Mouse (Mus musculus) urinary bladder, postnatal 36 days (tissue): ENCODE data around the gene Tpm4.

Source experiments
- DNase-seq, 2 experiments: peaks; one replicate each; pipeline ENCODE4 v3.0.0; 2022; ENCODE audit warnings: low spot score in 2 of 2, mixed read lengths in 1 of 2

Tpm4 gene

DNA sequence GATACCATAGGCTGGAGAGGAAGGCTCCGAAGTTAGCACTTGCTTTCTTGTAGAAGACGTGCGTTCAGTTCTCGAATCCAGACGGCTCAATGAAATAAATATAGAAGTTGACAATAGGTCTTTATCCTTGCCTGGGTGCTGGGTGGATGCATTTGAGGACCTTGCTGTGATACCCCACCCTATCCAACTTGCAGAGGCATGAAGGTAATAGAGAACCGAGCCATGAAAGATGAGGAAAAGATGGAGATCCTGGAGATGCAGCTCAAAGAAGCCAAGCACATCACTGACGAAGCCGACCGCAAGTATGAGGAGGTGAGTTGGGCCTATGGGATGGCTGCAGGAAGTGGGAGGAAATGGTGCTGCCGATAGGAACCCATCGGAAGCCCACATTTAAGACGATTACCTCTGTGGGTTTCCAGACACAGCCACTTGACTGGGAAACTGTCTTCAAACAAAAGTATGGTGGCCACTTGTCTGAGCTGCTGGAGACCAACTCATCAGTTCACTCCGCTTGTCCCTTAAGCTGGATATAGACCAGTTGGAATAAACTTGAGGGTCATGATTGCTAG is 8.6 kb downstream of the Tpm4 start:
- no peak for DNase-seq

DNA sequence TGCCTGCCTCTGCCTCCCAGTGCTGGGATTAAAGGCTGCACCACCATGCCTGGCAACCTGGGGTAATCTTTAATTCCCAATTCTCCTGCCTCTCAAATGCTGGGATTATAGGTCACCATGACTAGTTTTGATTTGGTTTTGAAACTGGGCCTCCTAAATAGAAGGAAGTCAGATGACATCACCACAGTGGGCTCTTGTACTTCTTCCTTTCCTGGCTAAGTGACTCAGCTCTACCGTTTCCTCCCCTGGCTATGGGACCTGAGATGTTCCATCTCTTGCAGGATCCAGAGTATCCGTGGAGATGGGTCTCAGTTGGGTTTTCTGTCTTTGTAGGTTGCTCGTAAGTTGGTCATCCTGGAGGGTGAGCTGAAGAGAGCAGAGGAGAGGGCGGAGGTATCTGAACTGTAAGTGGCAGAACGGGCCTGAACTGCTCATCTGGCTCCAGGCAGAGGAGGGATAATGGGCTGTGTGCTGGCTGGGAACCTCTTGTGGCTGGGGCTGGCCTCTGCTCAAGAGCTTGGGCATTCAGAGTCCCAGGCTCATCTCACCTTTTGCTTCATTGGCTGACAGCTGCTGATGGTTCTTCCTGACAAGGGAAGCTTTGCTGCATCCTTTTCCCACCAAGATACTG is 9.7 kb downstream of the Tpm4 start:
- no peak for DNase-seq

DNA sequence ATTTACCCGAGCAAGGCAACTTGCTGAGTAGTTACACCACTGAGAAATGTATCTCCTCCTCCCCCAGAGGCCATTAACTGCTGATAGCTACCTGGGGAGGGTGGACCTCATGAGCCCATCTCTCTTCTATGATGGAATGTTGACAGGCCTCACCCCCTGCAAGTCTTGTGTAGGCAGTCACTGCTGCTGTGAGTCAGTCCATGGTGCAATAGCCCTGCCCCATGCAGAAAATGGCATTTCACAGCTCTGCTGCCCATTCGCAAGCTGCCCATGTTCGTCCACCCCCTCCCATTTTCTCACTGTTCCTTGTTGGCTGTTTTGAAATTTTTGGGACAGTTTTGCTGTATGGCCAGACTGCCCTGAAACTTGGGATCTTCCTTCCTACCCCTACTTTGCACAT is 10.7 kb downstream of the Tpm4 start:
- DNase-seq = no peak

DNA sequence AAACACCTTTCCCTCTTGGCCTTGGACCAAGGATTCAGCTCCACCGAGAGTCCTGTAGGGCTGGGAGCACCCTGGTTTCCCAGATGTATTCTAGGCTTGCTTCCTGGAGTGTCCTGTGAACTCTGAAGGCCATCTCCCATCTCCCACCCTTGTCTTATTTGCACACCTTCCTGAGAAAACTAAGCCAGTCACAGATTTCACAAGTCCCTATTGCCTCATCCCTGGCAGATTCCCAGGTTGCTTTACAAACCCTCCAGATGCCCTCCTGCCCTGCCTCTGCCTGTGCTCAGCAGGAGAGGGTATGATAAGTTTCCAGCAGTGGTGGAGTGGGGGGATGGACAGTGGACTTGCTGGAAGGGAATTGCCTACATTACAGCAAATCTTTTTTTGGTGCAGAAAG is 11.3 kb downstream of the Tpm4 start:
- peak in 1 of 2 experiments; percentile 48 for DNase-seq

DNA sequence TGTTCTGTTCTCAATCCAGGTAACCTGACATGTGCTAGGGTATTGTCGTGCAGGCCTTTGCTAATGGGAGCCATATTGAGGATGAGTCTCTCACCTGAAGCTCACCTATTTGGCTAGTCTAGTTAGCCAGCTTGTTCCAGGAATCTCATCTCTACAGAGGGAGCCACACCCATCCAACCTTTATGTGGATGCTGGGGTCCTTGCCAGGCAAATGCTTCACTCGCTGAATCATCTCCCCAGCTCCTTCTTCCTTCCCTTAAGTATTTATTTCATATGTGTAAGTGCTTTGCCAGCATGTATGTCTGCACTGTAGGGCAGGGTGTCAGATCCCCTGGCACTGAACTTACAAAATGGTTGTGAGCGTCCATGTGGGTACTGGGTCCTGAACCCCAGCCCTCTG is 11.8 kb downstream of the Tpm4 start:
- DNase-seq = no peak

DNA sequence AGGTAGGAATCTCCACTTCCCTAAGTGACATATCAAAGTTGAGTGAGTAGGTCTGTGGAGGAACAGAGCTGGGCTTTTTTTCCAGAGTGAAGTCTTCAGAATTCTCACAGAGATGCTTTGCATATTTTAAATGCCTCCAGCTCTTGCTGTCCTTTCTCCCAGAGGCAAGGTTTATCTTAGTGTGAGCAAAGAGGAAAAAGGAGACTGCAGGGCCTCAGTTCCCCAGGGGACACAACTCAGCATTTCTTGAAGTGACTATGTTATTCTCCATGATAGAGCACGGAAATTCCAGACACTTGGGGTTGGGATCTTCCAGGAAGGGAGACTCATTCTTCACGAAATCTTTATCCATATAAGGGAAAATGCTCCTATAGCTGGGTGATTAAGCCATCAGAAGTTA is 12.5 kb downstream of the Tpm4 start:
- DNase-seq = no peak

DNA sequence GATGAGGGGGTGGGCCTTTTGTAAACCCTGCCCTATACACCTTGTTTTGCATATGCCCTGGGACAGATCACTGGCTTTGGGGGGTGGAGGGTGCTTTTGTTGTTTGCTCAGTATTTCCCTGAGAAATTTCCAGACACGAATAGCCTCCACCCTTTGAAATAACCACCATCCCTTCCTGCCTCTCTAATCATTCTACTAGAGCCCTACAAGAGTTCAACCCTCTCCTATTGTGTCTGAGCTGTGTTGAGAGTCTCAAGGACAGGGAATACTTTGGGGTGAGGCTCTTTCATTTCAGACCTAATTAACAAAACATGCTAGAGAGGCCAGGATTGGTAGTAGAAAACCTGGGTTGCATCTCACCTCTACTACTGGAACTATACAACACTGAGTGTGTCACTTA is 14.3 kb downstream of the Tpm4 start:
- no peak for DNase-seq

DNA sequence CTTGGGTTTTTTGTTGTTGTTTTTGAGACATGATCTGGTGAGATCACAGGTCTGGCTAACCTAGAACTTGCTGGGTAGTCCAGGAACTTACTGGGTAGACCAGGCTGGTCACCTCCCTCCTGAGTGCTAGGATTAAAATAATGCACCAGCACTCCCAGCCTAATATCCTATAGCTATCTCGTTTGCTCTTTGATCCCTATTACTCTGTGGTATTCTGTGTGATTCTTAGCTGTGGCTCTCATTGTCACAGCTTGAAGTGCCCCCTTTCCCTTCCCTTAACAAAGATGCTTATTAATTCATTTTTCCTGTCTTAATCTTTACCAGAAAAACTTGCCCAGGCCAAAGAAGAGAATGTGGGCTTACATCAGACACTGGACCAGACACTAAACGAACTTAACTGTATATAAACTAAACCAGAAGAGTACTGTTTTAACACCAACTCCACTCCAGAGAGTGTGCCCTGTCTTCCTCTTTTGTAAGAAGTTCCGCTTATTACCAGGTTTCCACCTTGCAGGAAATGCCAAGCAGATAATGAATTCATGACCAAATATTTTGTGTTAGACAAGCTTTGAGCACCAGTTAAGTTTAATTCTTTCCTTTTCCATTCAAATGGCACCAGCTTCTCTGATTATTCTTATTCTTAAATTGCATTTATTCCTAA is 16.8 kb downstream of the Tpm4 start:
- DNase-seq = no peak

DNA sequence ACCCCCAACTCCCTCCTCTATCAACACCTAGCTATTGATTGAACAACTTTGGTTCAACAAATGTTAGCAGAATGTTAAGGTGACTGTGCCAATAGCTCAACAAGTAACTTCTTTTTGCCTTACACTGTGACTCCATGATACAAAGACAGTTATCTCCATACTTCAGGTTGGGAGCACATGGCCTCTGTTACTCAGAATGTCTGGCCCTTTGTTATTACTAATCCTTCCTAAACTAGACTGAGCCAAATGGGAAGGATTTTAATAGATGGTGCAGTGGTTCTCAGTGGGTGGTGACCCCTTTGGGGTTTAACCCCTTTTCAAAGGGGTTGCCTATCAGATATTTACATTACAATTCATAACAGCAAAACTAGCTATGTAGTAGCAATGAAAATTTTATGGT is 18.6 kb downstream of the Tpm4 start:
- no peak for DNase-seq

DNA sequence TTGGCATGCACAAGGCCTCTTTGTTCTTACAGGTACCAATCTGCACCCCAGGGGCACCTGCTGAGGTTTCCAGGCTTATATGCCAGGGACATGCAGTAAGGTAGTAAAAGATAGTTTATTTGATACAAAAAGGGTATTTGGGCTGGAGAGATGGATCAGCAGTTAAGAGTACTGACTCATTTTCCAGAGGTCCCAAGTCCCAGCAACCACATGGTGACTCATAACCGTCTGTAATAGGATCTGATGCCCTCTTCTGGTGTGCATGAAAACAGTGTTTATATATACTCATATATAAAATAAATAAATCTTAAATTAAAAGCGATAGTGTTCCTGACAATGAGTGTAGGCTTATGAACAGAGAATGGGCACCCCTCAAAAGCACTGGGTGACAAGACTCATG is 23.3 kb downstream of the Tpm4 start:
- no peak for DNase-seq

DNA sequence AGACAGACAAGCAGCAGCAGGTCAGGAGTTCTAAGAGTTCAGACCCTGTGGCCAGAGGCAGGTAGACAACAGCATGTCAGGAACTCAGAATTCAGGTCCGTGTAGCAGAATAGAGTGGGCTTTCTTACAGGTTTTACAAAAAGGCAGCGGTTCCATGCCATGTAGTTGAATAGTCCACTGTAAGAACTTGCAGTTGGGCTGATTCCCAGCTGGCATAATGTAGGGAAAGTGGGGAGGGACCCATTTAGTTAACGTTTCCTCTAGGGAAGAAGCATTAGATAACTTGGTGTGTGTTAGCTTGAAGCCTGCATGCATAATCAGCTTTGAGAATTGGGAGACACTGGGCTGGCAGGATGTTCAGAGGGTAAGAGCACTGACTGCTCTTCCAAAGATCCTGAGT is 24.0 kb downstream of the Tpm4 start:
- DNase-seq = no peak

DNA sequence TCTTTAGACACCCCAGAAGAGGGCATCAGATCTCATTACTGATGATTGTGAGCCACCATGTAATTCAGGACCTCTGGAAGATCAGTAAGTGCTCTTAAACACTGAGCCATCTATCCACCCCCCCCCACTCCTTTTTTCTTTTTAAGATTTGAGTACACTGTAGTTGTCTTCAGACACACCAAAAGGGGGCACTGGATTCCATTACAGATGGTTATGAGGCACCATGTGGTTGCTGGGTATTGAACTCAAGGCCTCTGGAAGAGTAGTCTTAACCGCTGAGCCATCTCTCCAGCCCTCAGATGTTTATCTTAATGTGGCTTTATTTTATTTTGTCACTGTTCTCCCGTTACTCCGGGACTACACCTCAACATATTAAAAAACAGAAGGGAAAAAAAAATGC is 25.2 kb downstream of the Tpm4 start:
- DNase-seq = no peak

DNA sequence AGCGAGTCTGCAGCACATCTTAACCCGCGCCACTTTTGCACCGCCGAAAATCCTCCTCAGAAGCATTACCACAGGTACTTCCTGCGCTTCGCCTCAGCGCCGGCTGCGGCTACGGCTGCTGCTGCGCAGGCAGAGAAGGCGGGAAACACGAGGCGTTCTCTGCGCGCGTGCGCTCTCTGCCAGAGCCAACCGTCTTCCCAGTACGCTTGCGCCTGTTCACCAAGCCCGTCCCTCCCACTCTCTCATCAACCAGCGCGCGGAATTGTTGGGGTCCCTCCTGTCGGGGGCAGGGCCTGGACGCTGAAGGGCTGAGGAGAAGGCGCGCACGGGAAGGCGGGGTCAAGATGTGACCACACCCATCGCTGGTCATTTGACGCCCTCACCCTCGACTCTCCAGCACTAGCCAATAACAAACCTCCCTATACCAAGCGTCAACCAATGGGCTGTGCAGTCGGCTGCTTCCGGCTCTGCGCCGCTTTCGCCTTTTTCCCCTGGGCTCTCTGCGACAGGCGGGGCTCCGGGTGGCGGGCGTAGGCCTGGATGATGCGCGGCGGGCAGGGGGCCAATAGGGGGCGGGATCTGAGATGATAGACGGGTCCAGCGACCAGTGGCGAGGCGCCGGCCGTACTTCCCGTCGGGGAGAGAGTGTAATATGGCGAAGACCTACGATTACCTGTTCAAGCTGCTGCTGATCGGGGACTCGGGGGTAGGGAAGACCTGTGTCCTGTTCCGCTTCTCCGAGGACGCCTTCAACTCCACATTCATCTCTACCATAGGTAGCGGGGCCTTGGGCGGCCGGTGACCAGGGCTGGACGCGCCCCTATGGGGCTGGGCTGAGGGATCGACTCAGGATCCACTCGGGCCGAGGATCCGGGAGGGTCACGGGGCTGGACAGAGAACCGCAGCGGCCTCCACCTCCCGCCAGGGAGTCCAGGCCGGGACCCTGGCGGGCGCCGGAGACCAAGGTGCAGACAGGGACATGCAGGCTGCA is 26.2 kb downstream of the Tpm4 start, which contains the start of gene Rab8a:
Gene Rab8a (plus strand): TSS at position 494 of the 991 bp plus-strand sequence.
- DNase-seq = peak; percentile 99 to 100

DNA sequence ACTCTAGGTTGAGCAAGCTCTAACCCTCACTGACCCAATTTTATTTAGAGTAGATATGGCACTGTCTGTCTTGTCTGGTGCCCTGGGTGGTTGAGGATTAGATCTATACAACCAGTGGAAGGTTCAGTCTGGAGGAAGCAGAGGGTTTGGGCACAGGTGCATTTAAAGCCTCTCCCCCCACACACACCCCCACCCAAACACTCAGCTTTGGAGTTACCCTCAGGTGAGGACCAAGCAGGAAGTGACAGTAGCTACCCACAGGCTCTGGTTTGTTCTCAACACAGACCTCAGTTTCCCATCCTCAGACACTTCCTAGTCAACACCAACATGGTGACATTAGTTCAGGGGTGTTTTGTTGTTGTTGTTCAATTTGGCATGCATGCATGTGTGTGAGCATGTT is 28.0 kb downstream of the Tpm4 start:
- DNase-seq = no peak

DNA sequence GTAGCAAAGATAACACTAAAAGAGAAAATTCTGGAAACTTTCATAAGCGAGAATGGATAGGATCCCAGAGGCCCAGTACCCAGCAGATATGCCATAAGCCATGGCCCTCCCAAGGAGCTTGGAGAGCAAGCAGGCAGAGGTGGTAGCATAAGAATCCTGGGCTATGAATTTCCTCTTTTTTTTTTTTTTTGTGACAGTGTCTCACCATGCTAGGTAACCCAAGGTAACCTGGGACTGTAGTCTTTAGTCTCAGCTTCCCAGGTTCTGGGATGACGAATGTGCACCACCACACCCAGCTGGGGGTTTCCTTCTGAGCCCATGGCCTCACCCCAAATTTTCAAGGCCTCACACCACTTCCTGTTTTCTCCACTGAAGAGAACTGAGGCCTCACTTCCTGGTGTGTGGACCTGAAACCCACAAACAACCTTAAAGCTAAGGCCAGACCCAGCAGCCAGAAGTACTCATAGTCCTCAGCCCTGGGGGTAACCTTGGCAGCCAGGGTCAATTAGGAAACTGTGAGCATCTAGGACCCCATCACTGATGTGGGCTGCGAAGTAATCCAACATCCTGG is 34.4 kb downstream of the Tpm4 start:
- DNase-seq = no peak

DNA sequence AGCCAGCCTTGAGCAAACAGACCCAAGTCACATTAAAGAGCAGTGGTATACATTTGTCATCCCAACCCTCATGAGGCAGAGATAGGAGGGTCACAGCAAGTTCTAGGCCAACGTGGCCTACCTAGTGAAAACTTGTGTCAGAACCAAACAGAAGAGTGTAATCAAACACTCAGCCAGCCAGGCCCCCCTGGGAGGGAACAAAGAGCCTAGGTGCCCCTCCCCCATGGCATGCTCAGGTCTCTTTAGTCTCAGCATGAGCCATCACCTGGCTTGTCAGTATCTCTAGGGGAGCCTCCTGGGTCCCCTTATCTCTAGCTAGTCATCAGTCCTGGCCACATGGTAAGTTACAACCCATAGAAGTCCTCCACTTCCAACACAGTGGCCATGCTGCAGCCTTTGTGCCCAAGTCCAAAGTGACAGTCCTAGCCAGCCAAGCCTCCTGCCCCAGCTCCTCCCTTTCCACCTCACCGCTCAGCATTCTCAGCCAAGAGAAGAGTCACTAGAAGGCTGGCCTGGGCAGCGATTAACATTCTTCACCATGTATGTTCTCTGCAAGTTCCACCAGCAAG is 35.0 kb downstream of the Tpm4 start:
- DNase-seq = no peak

DNA sequence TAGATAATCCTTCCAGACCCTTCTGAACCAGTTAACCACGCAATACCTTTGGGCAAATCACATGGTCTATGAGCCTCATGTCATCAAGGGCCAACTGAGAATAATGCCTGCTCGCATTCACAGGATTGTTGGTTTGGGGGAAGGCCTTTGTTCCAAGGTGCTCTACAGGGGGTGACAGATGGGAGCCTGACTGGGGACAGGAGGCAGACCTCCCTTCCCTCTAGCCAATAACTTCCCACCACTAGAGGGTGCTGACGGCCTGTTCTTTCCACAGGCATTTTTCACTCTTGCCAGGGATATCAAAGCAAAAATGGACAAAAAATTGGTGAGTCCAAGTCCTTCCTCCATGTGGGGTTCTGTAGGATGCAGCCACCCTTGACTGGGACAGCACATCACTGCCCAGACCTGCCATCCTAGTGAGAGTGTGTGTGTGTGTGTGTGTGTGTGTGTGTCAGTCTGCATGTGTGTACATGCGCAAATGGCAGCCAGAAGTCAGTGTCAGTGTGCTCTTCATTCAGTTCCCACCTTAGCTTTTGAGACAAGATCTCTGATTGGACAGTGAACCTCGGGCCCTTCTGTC is 42.7 kb downstream of the Tpm4 start:
- peak; percentile 47 to 62 for DNase-seq

DNA sequence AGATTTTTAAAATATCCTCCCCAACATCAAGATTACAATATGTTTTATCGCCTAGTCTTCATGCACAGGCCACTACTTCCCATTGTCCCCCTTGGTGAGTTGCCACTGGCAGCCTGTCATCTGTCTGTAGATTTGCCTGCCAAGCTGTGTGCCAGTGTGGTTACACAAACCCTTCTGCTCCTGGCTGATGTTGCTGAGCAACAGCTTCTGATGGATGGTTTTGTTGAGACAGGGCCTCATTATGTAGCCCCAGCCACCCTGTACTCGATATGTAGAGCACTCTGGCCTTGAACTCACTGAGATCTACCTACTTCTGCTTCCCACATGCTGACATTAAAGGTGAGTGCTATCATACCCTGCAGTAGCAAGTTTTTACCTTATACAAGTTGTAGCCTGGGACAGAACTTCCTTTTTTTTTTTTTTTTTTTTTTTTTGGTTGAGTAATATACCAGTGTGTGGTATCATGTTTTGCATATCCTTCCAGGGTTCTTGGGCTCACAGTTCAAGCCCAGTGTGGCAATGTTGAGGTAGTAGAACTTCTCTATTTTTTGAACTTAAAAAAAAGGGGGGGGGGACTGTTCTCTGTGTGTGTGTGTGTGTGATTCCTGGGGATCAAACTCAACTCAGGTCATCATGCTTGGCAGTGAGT is 48.9 kb downstream of the Tpm4 start:
- no peak for DNase-seq

DNA sequence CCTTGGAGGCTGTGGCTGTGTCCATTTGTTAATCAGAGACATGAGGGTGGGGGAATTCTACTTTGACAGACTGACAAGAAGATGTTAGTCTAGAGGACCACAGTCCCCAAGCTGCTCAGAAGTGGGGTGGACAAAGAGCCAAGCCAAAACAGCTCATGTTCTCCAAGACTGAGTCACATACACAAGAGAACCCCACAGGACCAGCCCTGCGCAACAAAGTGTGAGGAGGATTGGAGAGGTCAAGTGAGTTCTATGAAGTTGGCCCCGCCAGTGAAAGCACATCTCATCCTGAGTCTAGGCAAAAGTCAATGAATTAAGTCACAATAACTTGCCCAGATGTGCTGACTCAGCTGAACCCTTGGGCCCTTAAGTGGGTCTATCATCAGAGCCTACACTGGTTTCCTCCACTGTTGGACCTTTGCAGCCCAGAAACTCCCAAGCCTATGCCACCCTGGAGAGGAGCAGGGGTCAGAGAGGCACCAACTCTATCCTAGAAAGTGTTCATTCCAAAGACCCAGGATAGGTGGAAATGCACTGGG is 53.1 kb downstream of the Tpm4 start:
- DNase-seq = no peak
